Comparison of ENCODE assay signal across 8 mouse cellular contexts in genomic region chr13:101719312-101719870, GRCm38 (mm10). TPM values are rescaled to one million over a fixed set of nuclear protein-coding genes. Genes with fewer than 3 reads are reported as not detected.
DNase-seq lines count a peak whose midpoint lies in the region; ATAC-seq and TF ChIP-seq lines count a peak whose summit lies in the region.

No protein-coding gene starts in this region.

- no peak overlapping the region for H3K9ac ChIP-seq in intestine, postnatal 0 days (ENCODE audit: low read depth, low read length)
- no peak overlapping the region for H3K9ac ChIP-seq in limb, embryonic 12.5 days (replicated peaks)
- H3K9ac ChIP-seq in midbrain, embryonic 14.5 days (replicated peaks; ENCODE audit: low read length): no peak overlapping the region

- DNase-seq in 3T3-L1 (ENCODE audit: low read depth, low spot score): peak; percentile 98
- DNase-seq in adrenal gland, postnatal 14 days: peak; percentile 88
- DNase-seq in embryonic facial prominence, embryonic 10.5 days (ENCODE audit: low spot score): peak; percentile 85
- DNase-seq in midbrain, embryonic 14.5 days: peak; percentile 91
- peak; percentile 77 to 89 for DNase-seq in spleen, postnatal 10 days (ENCODE audit: low spot score in 2 of 2)

- WGBS in embryonic facial prominence, embryonic 10.5 days: 11% methylated on average over 11 of the region's 11 CpGs
- WGBS in intestine, postnatal 0 days: 26% methylated on average over 11 of the region's 11 CpGs
- 6% methylated on average over 11 of the region's 11 CpGs for WGBS in limb, embryonic 12.5 days
- 14% methylated on average over 11 of the region's 11 CpGs for WGBS in midbrain, embryonic 14.5 days

- H3K36me3 ChIP-seq in embryonic facial prominence, embryonic 10.5 days (replicated peaks): no peaks in the 10 kb centered on the region
- H3K36me3 ChIP-seq in intestine, postnatal 0 days (ENCODE audit: control insufficient read depth, insufficient read depth): 0 out of 2 replicates have a peak, but pooled peaks cover 3% of the 10 kb centered on the region
- no peaks in the 10 kb centered on the region for H3K36me3 ChIP-seq in limb, embryonic 12.5 days
- H3K36me3 ChIP-seq in midbrain, embryonic 14.5 days (ENCODE audit: control insufficient read depth, insufficient read depth, low read length): no peaks in the 10 kb centered on the region

- TF ChIP-seq CTCF in intestine, postnatal 0 days (IDR thresholded peaks at IDR 0.05; ENCODE audit: low read depth): peak; percentile 85

- peaks cover 21% of the 10 kb centered on the region for H3K4me1 ChIP-seq in embryonic facial prominence, embryonic 10.5 days
- H3K4me1 ChIP-seq in intestine, postnatal 0 days (replicated peaks; ENCODE audit: control insufficient read depth, insufficient read depth, low read length): 0 out of 2 replicates have a peak, but pooled peaks cover 3% of the 10 kb centered on the region
- H3K4me1 ChIP-seq in limb, embryonic 12.5 days (replicated peaks): peaks cover 18% of the 10 kb centered on the region
- H3K4me1 ChIP-seq in midbrain, embryonic 14.5 days (ENCODE audit: control insufficient read depth, insufficient read depth, low read length): 0 out of 2 replicates have a peak, but pooled peaks cover 5% of the 10 kb centered on the region

- no peaks in the 10 kb centered on the region for H3K27me3 ChIP-seq in embryonic facial prominence, embryonic 10.5 days (replicated peaks; ENCODE audit: low read depth, poor library complexity, severe bottlenecking)
- no peaks in the 10 kb centered on the region for H3K27me3 ChIP-seq in intestine, postnatal 0 days (replicated peaks; ENCODE audit: control insufficient read depth, insufficient read depth, low read length)
- H3K27me3 ChIP-seq in limb, embryonic 12.5 days: peaks cover 51% of the 10 kb centered on the region
- H3K27me3 ChIP-seq in midbrain, embryonic 14.5 days (ENCODE audit: control insufficient read depth, insufficient read depth, low read length): no peaks in the 10 kb centered on the region

- no peak overlapping the region for H3K27ac ChIP-seq in embryonic facial prominence, embryonic 10.5 days (replicated peaks)
- no peak overlapping the region for H3K27ac ChIP-seq in intestine, postnatal 0 days (ENCODE audit: low read depth, low read length)
- H3K27ac ChIP-seq in limb, embryonic 12.5 days: 0 out of 2 replicates have a peak overlapping the region, but pooled peaks have one; percentile 45
- H3K27ac ChIP-seq in midbrain, embryonic 14.5 days (replicated peaks; ENCODE audit: low read depth, low read length): 0 out of 2 replicates have a peak overlapping the region, but pooled peaks have one; percentile 26

- H3K4me3 ChIP-seq in embryonic facial prominence, embryonic 10.5 days: peak overlapping the region; percentile 37
- H3K4me3 ChIP-seq in intestine, postnatal 0 days (ENCODE audit: low read depth, low read length): no peak overlapping the region
- H3K4me3 ChIP-seq in limb, embryonic 12.5 days (replicated peaks): peak overlapping the region; percentile 20; the same call in 1 of the 2 replicates
- no peak overlapping the region for H3K4me3 ChIP-seq in midbrain, embryonic 14.5 days (replicated peaks; ENCODE audit: low read depth, low read length)

- peak; percentile 89 for ATAC-seq in granulocyte monocyte progenitor cell, adult 5-6 weeks (replicated peaks; ENCODE audit: poor library complexity, severe bottlenecking)
- ATAC-seq in intestine, postnatal 0 days: peak; percentile 47
- 0 out of 2 replicates have a peak, but pooled peaks have one; percentile 66 for ATAC-seq in limb, embryonic 12.5 days (ENCODE audit: insufficient number of reproducible peaks, insufficient read depth, low FRiP score, low TSS enrichment, low read depth)
- ATAC-seq in midbrain, embryonic 14.5 days (ENCODE audit: low FRiP score, low TSS enrichment): peak; percentile 43; the same call in 1 of the 2 replicates

- H3K9me3 ChIP-seq in embryonic facial prominence, embryonic 10.5 days: no peaks in the 10 kb centered on the region
- no peaks in the 10 kb centered on the region for H3K9me3 ChIP-seq in intestine, postnatal 0 days (ENCODE audit: control insufficient read depth)
- H3K9me3 ChIP-seq in limb, embryonic 12.5 days: no peaks in the 10 kb centered on the region
- H3K9me3 ChIP-seq in midbrain, embryonic 14.5 days (ENCODE audit: control insufficient read depth, low read length): no peaks in the 10 kb centered on the region

- peak overlapping the region; percentile 51 for H3K4me2 ChIP-seq in intestine, postnatal 0 days (replicated peaks; ENCODE audit: low read depth)
- peak overlapping the region; percentile 50 for H3K4me2 ChIP-seq in limb, embryonic 12.5 days
- peak overlapping the region; percentile 36 for H3K4me2 ChIP-seq in midbrain, embryonic 14.5 days (ENCODE audit: low read length)

RNA-seq across cellular contexts. Expression of gene Pik3r1, which starts 48.6 kb away (rescaled TPM):
- total RNA-seq in adrenal gland, postnatal 14 days (2021): 109 and 110 TPM in 2 replicates
- 14.7 and 18.9 TPM in 2 replicates for polyA plus RNA-seq in embryonic facial prominence, embryonic 10.5 days (2016; fragmentation: Nextera tagmentation; extraction: Ambion mirVana)
- 62.1 and 70.9 TPM in 2 replicates for total RNA-seq in granulocyte monocyte progenitor cell, adult 5-6 weeks (2014; fragmentation: Nextera tagmentation)
- total RNA-seq in granulocyte monocyte progenitor cell, adult 5-6 weeks (2017): 84.2 and 102 TPM in 2 replicates
- 14.7 and 17.5 TPM in 2 replicates for polyA plus RNA-seq in intestine, postnatal 0 days (2015; fragmentation: Nextera tagmentation; extraction: Ambion mirVana)
- polyA plus RNA-seq in limb, embryonic 12.5 days (2016; fragmentation: Nextera tagmentation; extraction: Ambion mirVana): 20.7 and 21.4 TPM in 2 replicates
- polyA plus RNA-seq in midbrain, embryonic 14.5 days (2014; fragmentation: Nextera tagmentation; extraction: Ambion mirVana): 60.2 and 63.3 TPM in 2 replicates

Comparison
In these comparisons a context has a peak if more than half of its experiments do, and no peak if none do; other contexts are left out.
1. H3K27ac ChIP-seq: peak in limb, embryonic 12.5 days (single experiment) and midbrain, embryonic 14.5 days (single experiment); none in embryonic facial prominence, embryonic 10.5 days (single experiment) and intestine, postnatal 0 days (single experiment).
2. H3K4me3 ChIP-seq: peak in embryonic facial prominence, embryonic 10.5 days (single experiment) and limb, embryonic 12.5 days (single experiment); none in intestine, postnatal 0 days (single experiment) and midbrain, embryonic 14.5 days (single experiment).
3. Peak in every context shown above with its lines, with median percentiles within 50 percentile points of each other: DNase-seq, ATAC-seq and H3K4me2 ChIP-seq.